In the genomic region with DNA sequence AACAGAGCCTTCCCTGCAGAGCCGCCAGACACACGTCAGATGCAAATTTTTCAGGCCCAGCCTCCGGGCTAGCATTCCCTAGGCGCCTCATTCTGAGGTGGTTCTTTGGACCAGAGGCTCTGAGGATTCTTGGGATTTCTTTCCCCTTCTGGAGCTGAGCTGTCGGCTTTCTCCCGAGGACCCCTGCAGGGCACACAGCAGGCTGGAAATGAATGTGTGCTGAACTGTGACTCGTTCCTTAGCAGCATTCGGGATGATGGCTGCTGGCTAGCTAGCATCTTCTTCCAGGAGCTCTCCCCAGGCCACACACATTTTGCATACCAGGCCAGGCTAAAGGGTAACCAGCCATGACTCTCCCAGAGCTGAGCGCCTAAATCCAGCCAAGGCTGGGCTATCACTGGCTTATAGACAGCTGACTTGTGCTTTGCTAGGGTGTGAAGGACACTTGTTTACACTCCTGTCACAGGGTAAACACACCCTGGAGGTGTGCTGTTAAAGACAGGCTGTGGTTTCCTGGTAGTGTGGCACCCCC, we compare ENCODE assay signal across 10 mouse cellular contexts. TPM values are rescaled to one million over a fixed set of nuclear protein-coding genes. Genes with fewer than 3 reads are reported as not detected.
A peak's percentile ranks its signal among the peaks of the same experiment; 100 is the strongest.
DNase-seq lines count a peak whose midpoint lies in the region; ATAC-seq lines count a peak whose summit lies in the region.
"Had no signal": no experiment of that assay in that cellular context is flagged by ENCODE, and none has a peak within 500 bp of the region (broad histone marks: within the 10 kb centered on the region; RNA-seq: fewer than 3 reads in every experiment).

No protein-coding gene starts in this region.

- H3K36me3 ChIP-seq in heart, embryonic 13.5 days, result no peaks in the 10 kb centered on the region
- H3K36me3 ChIP-seq in embryonic facial prominence, embryonic 10.5 days (replicated peaks), result no peaks in the 10 kb centered on the region
- H3K36me3 ChIP-seq in kidney, embryonic 16.5 days (ENCODE audit: insufficient read depth, low read length), result no peaks in the 10 kb centered on the region
- no peaks in the 10 kb centered on the region for H3K36me3 ChIP-seq in neural tube, embryonic 15.5 days
- H3K36me3 ChIP-seq: G1E had no signal

- peak overlapping the region; percentile 48 for H3K27ac ChIP-seq in heart, embryonic 13.5 days (replicated peaks)
- H3K27ac ChIP-seq in embryonic facial prominence, embryonic 10.5 days (replicated peaks), result peak overlapping the region; percentile 27; the same call in 1 of the 2 replicates
- H3K27ac ChIP-seq in kidney, embryonic 16.5 days (ENCODE audit: low read length), result peak overlapping the region; percentile 74
- H3K27ac ChIP-seq in neural tube, embryonic 15.5 days (replicated peaks), result 0 out of 2 replicates have a peak overlapping the region, but pooled peaks have one; percentile 2

- no peaks in the 10 kb centered on the region for H3K9me3 ChIP-seq in heart, embryonic 13.5 days
- H3K9me3 ChIP-seq in embryonic facial prominence, embryonic 10.5 days, result no peaks in the 10 kb centered on the region
- no peaks in the 10 kb centered on the region for H3K9me3 ChIP-seq in kidney, embryonic 16.5 days (ENCODE audit: low read length)
- H3K9me3 ChIP-seq in neural tube, embryonic 15.5 days (replicated peaks), result no peaks in the 10 kb centered on the region
- H3K9me3 ChIP-seq: G1E had no signal

- H3K4me3 ChIP-seq in heart, embryonic 13.5 days, result no peak overlapping the region
- H3K4me3 ChIP-seq in embryonic facial prominence, embryonic 10.5 days, result no peak overlapping the region
- H3K4me3 ChIP-seq in kidney, embryonic 16.5 days (ENCODE audit: low read length), result no peak overlapping the region
- no peak overlapping the region for H3K4me3 ChIP-seq in neural tube, embryonic 15.5 days (replicated peaks)
- H3K4me3 ChIP-seq: myocyte had no signal

- H3K4me2 ChIP-seq in heart, embryonic 13.5 days, result no peak overlapping the region
- H3K4me2 ChIP-seq in kidney, embryonic 16.5 days (replicated peaks; ENCODE audit: low read depth, low read length), result no peak overlapping the region
- H3K4me2 ChIP-seq in neural tube, embryonic 15.5 days, result no peak overlapping the region

- peaks cover 19% of the 10 kb centered on the region for H3K27me3 ChIP-seq in heart, embryonic 13.5 days (replicated peaks)
- H3K27me3 ChIP-seq in embryonic facial prominence, embryonic 10.5 days (replicated peaks; ENCODE audit: low read depth, poor library complexity, severe bottlenecking), result peaks cover 70% of the 10 kb centered on the region
- H3K27me3 ChIP-seq in kidney, embryonic 16.5 days (ENCODE audit: insufficient read depth, low read length), result peaks cover 14% of the 10 kb centered on the region
- peaks cover 31% of the 10 kb centered on the region for H3K27me3 ChIP-seq in neural tube, embryonic 15.5 days (replicated peaks)

- no peak for ATAC-seq in heart, embryonic 13.5 days (ENCODE audit: extremely low read depth, insufficient number of reproducible peaks, low FRiP score, low TSS enrichment)
- ATAC-seq in kidney, embryonic 16.5 days (ENCODE audit: low FRiP score, low TSS enrichment), result peak; percentile 37; the same call in 1 of the 2 replicates
- 0 out of 2 replicates have a peak, but pooled peaks have one; percentile 54 for ATAC-seq in neural tube, embryonic 15.5 days (ENCODE audit: low FRiP score)
- ATAC-seq in activated CD4-positive, CD25-positive, alpha-beta regulatory T cell, adult 4 months, result no peak

- 21% methylated on average over 9 of the region's 9 CpGs for WGBS in heart, embryonic 13.5 days
- WGBS in embryonic facial prominence, embryonic 10.5 days, result 5% methylated on average over 9 of the region's 9 CpGs
- 17% methylated on average over 9 of the region's 9 CpGs for WGBS in kidney, embryonic 16.5 days
- WGBS in neural tube, embryonic 15.5 days, result 9% methylated on average over 9 of the region's 9 CpGs

- DNase-seq in heart, adult 11 months, result no peak
- DNase-seq in embryonic facial prominence, embryonic 10.5 days (ENCODE audit: low spot score), result peak; percentile 42
- no peak for DNase-seq in adrenal gland, postnatal 4 days (ENCODE audit: low spot score in 2 of 2)
- no peak for DNase-seq in left cerebral cortex, postnatal 25 days (ENCODE audit: low spot score in 2 of 2)

- intact Hi-C loops in left cerebral cortex, postnatal 25 days (cut with DNase I), result no loop called here

- peaks cover 79% of the 10 kb centered on the region for H3K4me1 ChIP-seq in heart, embryonic 13.5 days
- H3K4me1 ChIP-seq in embryonic facial prominence, embryonic 10.5 days, result peaks cover 49% of the 10 kb centered on the region
- peaks cover 35% of the 10 kb centered on the region for H3K4me1 ChIP-seq in kidney, embryonic 16.5 days (ENCODE audit: insufficient read depth, low read length)
- peaks cover 17% of the 10 kb centered on the region for H3K4me1 ChIP-seq in neural tube, embryonic 15.5 days

- H3K9ac ChIP-seq in heart, embryonic 13.5 days, result no peak overlapping the region
- 0 out of 2 replicates have a peak overlapping the region, but pooled peaks have one; percentile 12 for H3K9ac ChIP-seq in kidney, embryonic 16.5 days (replicated peaks; ENCODE audit: low read length)
- H3K9ac ChIP-seq in neural tube, embryonic 15.5 days (replicated peaks), result no peak overlapping the region

RNA-seq across cellular contexts. Expression of a gene that starts 3.2 kb away (rescaled TPM):
- polyA plus RNA-seq in heart, embryonic 13.5 days (2015; fragmentation: Nextera tagmentation; extraction: Ambion mirVana), result 0.66 and 0.99 TPM in 2 replicates
- 0.25 TPM in 1 of 2 replicates, not detected in the other for polyA plus RNA-seq in embryonic facial prominence, embryonic 10.5 days (2016; fragmentation: Nextera tagmentation; extraction: Ambion mirVana)
- 0.28 TPM in 1 of 2 replicates, not detected in the other for polyA plus RNA-seq in kidney, embryonic 16.5 days (2015; fragmentation: Nextera tagmentation; extraction: Ambion mirVana)
- polyA plus RNA-seq in neural tube, embryonic 15.5 days (2015; fragmentation: Nextera tagmentation; extraction: Ambion mirVana), result 0.63 and 0.78 TPM in 2 replicates
- total RNA-seq in adrenal gland, postnatal 4 days (2021), result under 1 TPM; 0.48 to 0.96 TPM
- under 1 TPM in 1 of 2 experiments, not detected in 1; 0.39 TPM for total RNA-seq in left cerebral cortex, postnatal 25 days (2021)
- not detected for polyA plus RNA-seq in activated CD4-positive, CD25-positive, alpha-beta regulatory T cell, adult 4 months (2017; shearing (Covaris generic))
- total RNA-seq: G1E had no signal
- polyA plus RNA-seq: G1E, myocyte had no signal

RNA-seq across cellular contexts. Expression of a gene that starts 4.0 kb away (rescaled TPM):
- polyA plus RNA-seq in heart, embryonic 13.5 days (2015; fragmentation: Nextera tagmentation; extraction: Ambion mirVana), result 0.82 and 1.2 TPM in 2 replicates
- 0.27 and 0.36 TPM in 2 replicates for polyA plus RNA-seq in embryonic facial prominence, embryonic 10.5 days (2016; fragmentation: Nextera tagmentation; extraction: Ambion mirVana)
- polyA plus RNA-seq in kidney, embryonic 16.5 days (2015; fragmentation: Nextera tagmentation; extraction: Ambion mirVana), result 1.5 and 2.5 TPM in 2 replicates
- polyA plus RNA-seq in neural tube, embryonic 15.5 days (2015; fragmentation: Nextera tagmentation; extraction: Ambion mirVana), result 0.19 and 0.43 TPM in 2 replicates
- 1 to 10 TPM; 2.7 to 4.4 TPM for total RNA-seq in adrenal gland, postnatal 4 days (2021)
- under 1 TPM; 0.32 to 0.41 TPM for total RNA-seq in left cerebral cortex, postnatal 25 days (2021)
- under 1 TPM in 1 of 2 experiments, not detected in 1; 0.15 TPM for polyA plus RNA-seq in activated CD4-positive, CD25-positive, alpha-beta regulatory T cell, adult 4 months (2017; shearing (Covaris generic))

RNA-seq across cellular contexts. Expression of a gene that starts 40.0 kb away (rescaled TPM):
- polyA plus RNA-seq in heart, embryonic 13.5 days (2015; fragmentation: Nextera tagmentation; extraction: Ambion mirVana), result 2.1 and 2.8 TPM in 2 replicates
- polyA plus RNA-seq in embryonic facial prominence, embryonic 10.5 days (2016; fragmentation: Nextera tagmentation; extraction: Ambion mirVana), result 0.41 and 0.81 TPM in 2 replicates
- polyA plus RNA-seq in kidney, embryonic 16.5 days (2015; fragmentation: Nextera tagmentation; extraction: Ambion mirVana), result 2.2 and 2.7 TPM in 2 replicates
- polyA plus RNA-seq in neural tube, embryonic 15.5 days (2015; fragmentation: Nextera tagmentation; extraction: Ambion mirVana), result 0.92 and 1.2 TPM in 2 replicates
- 1 to 10 TPM; 1.4 to 1.8 TPM for total RNA-seq in adrenal gland, postnatal 4 days (2021)
- total RNA-seq in left cerebral cortex, postnatal 25 days (2021), result not detected
- polyA plus RNA-seq in activated CD4-positive, CD25-positive, alpha-beta regulatory T cell, adult 4 months (2017; shearing (Covaris generic)), result not detected
- total RNA-seq: G1E had no signal

RNA-seq across cellular contexts. Expression of a gene that starts 55.2 kb away (rescaled TPM):
- polyA plus RNA-seq in heart, embryonic 13.5 days (2015; fragmentation: Nextera tagmentation; extraction: Ambion mirVana), result 1.2 and 1.4 TPM in 2 replicates
- 1.2 and 1.7 TPM in 2 replicates for polyA plus RNA-seq in embryonic facial prominence, embryonic 10.5 days (2016; fragmentation: Nextera tagmentation; extraction: Ambion mirVana)
- 3.9 and 4.7 TPM in 2 replicates for polyA plus RNA-seq in kidney, embryonic 16.5 days (2015; fragmentation: Nextera tagmentation; extraction: Ambion mirVana)
- polyA plus RNA-seq in neural tube, embryonic 15.5 days (2015; fragmentation: Nextera tagmentation; extraction: Ambion mirVana), result 0.56 and 0.77 TPM in 2 replicates
- 1 to 10 TPM; 2.0 to 3.1 TPM for total RNA-seq in adrenal gland, postnatal 4 days (2021)
- 1 to 10 TPM; 1.3 TPM for total RNA-seq in left cerebral cortex, postnatal 25 days (2021)
- 1 to 10 TPM; 1.1 TPM for polyA plus RNA-seq in activated CD4-positive, CD25-positive, alpha-beta regulatory T cell, adult 4 months (2017; shearing (Covaris generic))
- total RNA-seq: G1E had no signal
- polyA plus RNA-seq: G1E had no signal

Comparison
In these comparisons a context has a peak if more than half of its experiments do, and no peak if none do; other contexts are left out.
1. ATAC-seq: peak in kidney, embryonic 16.5 days (single experiment) and neural tube, embryonic 15.5 days (single experiment); none in heart, embryonic 13.5 days (single experiment) and activated CD4-positive, CD25-positive, alpha-beta regulatory T cell, adult 4 months (single experiment).
2. H3K27ac ChIP-seq: peak in every context shown above with its lines; median percentile 74 in kidney, embryonic 16.5 days; 48 in heart, embryonic 13.5 days; 27 in embryonic facial prominence, embryonic 10.5 days; 2 in neural tube, embryonic 15.5 days.